Mouse (Mus musculus) heart, adult 2 months (tissue): Measurements from ENCODE around the gene Ehmt1. TPM values are rescaled to one million over a fixed set of nuclear protein-coding genes. Genes with fewer than 3 reads are reported as not detected.

Experiments
- DNase-seq, 2 experiments: peaks; one replicate each; pipeline ENCODE4 v3.0.0; 2021
- H3K27ac ChIP-seq: fragments of 200-600 bp; 2 replicates; pipeline ENCODE4 v1.8.1; 2022
- H3K27me3 ChIP-seq: fragments of 200-500 bp; 2 replicates; pipeline ENCODE4 v1.6.1; 2012; ENCODE audit warnings: mild to moderate bottlenecking, low read length, inconsistent platforms, mixed read lengths; ENCODE audit not compliant: control insufficient read depth, insufficient read depth
- H3K36me3 ChIP-seq: fragments of 200-500 bp; 2 replicates; pipeline ENCODE4 v1.6.1; 2012; ENCODE audit warnings: low read length, inconsistent platforms; ENCODE audit not compliant: control insufficient read depth, insufficient read depth
- H3K4me1 ChIP-seq: fragments of 200-500 bp; 2 replicates; pipeline ENCODE4 v1.6.1; 2011; ENCODE audit warnings: low read length; ENCODE audit not compliant: control insufficient read depth, insufficient read depth
- H3K4me3 ChIP-seq: fragments of 200-600 bp; 2 replicates; pipeline ENCODE4 v1.8.1; 2022
- H3K79me2 ChIP-seq: fragments of 200-500 bp; replicated peaks from 2 replicates; pipeline ENCODE4 v1.6.1; 2012; ENCODE audit warnings: mild to moderate bottlenecking, inconsistent platforms, low read length, moderate library complexity, mixed read lengths; ENCODE audit not compliant: control insufficient read depth, insufficient read depth
- H3K9ac ChIP-seq: fragments of 200-500 bp; 2 replicates; pipeline ENCODE4 v1.6.1; 2012; ENCODE audit warnings: low read depth, mild to moderate bottlenecking, control low read depth, inconsistent platforms, low read length, mixed read lengths
- CTCF ChIP-seq: fragments of 200-600 bp; IDR thresholded peaks from 2 replicates; pipeline ENCODE4 v1.8.1; 2022; ENCODE audit warnings: antibody characterized with exemption, mild to moderate bottlenecking, moderate library complexity
- EP300 ChIP-seq: fragments of 200-500 bp; IDR thresholded peaks from 2 replicates; pipeline ENCODE4 v1.6.1; 2011; ENCODE audit warnings: low read depth, low read length, control low read depth; ENCODE audit not compliant: insufficient read depth
- POLR2A ChIP-seq: fragments of 200-500 bp; IDR thresholded peaks from 2 replicates; pipeline ENCODE4 v1.6.1; 2011; ENCODE audit warnings: mild to moderate bottlenecking, low read depth, low read length, control low read depth; ENCODE audit not compliant: insufficient read depth
- WGBS: fragments of 180-500 bp; shearing (Covaris S2); methylation state at CpG from one replicate; pipeline ENCODE4 v1.1.7; 2018; 5-methylcytosine and 5-hydroxymethylcytosine counted together
- intact Hi-C: fragments of 180-260 bp; cut with DNase I; formaldehyde crosslinking; loops from one replicate; pipeline ENCODE4 v1.15.1; 2025
- polyA plus RNA-seq: library from polyadenylated mRNA; depleted of rRNA; stranded (reverse); fragments of >200 nt; gene quantifications from 2 replicates; pipeline ENCODE4 v1.2.3, GENCODE M21; 2012
- total RNA-seq, 2 experiments: library from RNA; stranded (reverse); gene quantifications; 2 replicates each; pipeline ENCODE4 v1.2.3; 2021

Gene Ehmt1
- total and polyA plus RNA-seq, 3 experiments, result 27.0 to 33.2 (median 29.8) TPM

- Histone ChIP-seq H3K27ac (no peak overlapping the region), H3K36me3 (peaks cover 14% of the 10 kb centered on the region), H3K9ac (no peak overlapping the region), H3K27me3 (no peaks in the 10 kb centered on the region), H3K79me2 (peaks cover 16% of the 10 kb centered on the region), H3K4me1 (peaks cover 16% of the 10 kb centered on the region), H3K4me3 (no peak overlapping the region)
- TF ChIP-seq POLR2A (no peak), CTCF (no peak)
- 81% methylated on average over 5 of the region's 5 CpGs for WGBS
- intact Hi-C loops, result no loop called here
- DNase-seq, result no peak
Observed at GRCm38 (mm10) chr2:24892318-24892717, 27.1 kb downstream of the Ehmt1 start.

- Histone ChIP-seq H3K36me3 (peaks cover 12% of the 10 kb centered on the region), H3K27me3 (no peaks in the 10 kb centered on the region), H3K27ac (peak overlapping the region; percentile 11; the same call in 1 of the 2 replicates), H3K79me2 (peaks cover 6% of the 10 kb centered on the region; the same call in 1 of the 2 replicates), H3K4me1 (peaks cover 15% of the 10 kb centered on the region), H3K9ac (no peak overlapping the region), H3K4me3 (no peak overlapping the region)
- 33% methylated on average over 6 of the region's 6 CpGs for WGBS
- intact Hi-C loops, result no loop called here
- no peak for DNase-seq
- TF ChIP-seq EP300 (no peak), CTCF (no peak), POLR2A (no peak)
Observed at GRCm38 (mm10) chr2:24890541-24891447, 28.6 kb downstream of the Ehmt1 start.

DNA sequence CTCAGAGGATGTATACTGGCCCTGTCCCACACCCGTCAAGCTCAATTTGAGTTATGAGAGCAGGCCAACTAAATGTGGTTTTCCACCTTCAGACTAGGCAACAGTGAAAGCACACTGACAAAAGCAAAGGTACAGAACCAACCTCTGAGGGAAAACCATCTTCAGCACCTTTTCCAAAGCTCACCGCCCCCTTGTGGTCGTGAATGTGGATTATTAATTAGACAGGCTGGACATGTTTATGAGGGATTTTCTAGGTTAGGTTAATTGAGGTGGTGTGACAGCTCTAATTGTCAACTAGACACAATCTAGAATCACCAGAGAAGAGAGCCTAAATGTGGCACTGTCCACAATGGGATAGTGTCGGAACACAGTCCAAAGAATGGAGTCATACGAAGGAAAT lies 30.5 kb downstream of the Ehmt1 start:
- 77% methylated on average over 5 of the region's 5 CpGs for WGBS
- DNase-seq, result no peak
- no peak overlapping the region for H3K4me3 ChIP-seq
- peaks cover 12% of the 10 kb centered on the region for H3K36me3 ChIP-seq
- peaks cover 15% of the 10 kb centered on the region for H3K4me1 ChIP-seq
- intact Hi-C loops, result no loop called here
- H3K79me2 ChIP-seq, result 0 out of 2 replicates have a peak, but pooled peaks cover 3% of the 10 kb centered on the region
- TF ChIP-seq POLR2A (no peak), CTCF (peak; percentile 54), EP300 (no peak)
- H3K9ac ChIP-seq, result no peak overlapping the region
- H3K27ac ChIP-seq, result no peak overlapping the region
- no peaks in the 10 kb centered on the region for H3K27me3 ChIP-seq

GRCm38 (mm10) chr2:24880686-24881085 lies 38.7 kb downstream of the Ehmt1 start:
- intact Hi-C loops, result no loop called here

DNA sequence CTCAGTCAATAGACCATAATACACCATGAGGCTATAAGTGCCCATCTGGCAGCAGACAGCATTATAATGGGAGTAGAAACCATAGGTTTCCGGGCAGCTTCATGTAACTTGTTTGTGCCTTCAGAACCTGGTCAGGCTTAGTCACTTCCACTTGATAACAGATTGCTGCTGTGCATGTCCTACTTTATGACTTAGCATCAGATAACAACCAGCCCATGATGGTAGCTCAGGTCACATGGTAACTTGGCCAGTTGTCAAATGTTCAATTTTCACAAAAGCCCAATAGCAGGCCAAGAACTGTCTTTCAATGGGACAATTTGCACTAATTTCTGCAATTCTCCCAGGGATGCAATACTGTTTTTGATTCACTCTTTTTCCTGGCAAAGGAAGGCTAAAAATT lies 48.5 kb downstream of the Ehmt1 start:
- H3K9ac ChIP-seq, result no peak overlapping the region
- no peak overlapping the region for H3K4me3 ChIP-seq
- intact Hi-C loops, result no loop called here
- no peak for TF ChIP-seq CTCF
- no peak for TF ChIP-seq POLR2A
- no peak for TF ChIP-seq EP300
- no peak overlapping the region for H3K27ac ChIP-seq
- no peaks in the 10 kb centered on the region for H3K4me1 ChIP-seq
- H3K79me2 ChIP-seq, result no peaks in the 10 kb centered on the region; the same call in 1 of the 2 replicates
- DNase-seq, result no peak
- peaks cover 2% of the 10 kb centered on the region for H3K36me3 ChIP-seq
- no peaks in the 10 kb centered on the region for H3K27me3 ChIP-seq
- WGBS, result 95% methylated on average over 1 of the region's 1 CpGs

More at GRCm38 (mm10) chr2:24880686-24881085, 38.7 kb downstream of the Ehmt1 start:
- no peak overlapping the region for H3K4me3 ChIP-seq
- 73% methylated on average over 2 of the region's 2 CpGs for WGBS
- no peaks in the 10 kb centered on the region for H3K27me3 ChIP-seq
- H3K79me2 ChIP-seq, result no peaks in the 10 kb centered on the region; the same call in 1 of the 2 replicates
- TF ChIP-seq CTCF, result no peak
- no peak for TF ChIP-seq EP300
- no peak for TF ChIP-seq POLR2A
- no peaks in the 10 kb centered on the region for H3K4me1 ChIP-seq
- H3K36me3 ChIP-seq, result no peaks in the 10 kb centered on the region
- DNase-seq, result no peak
- H3K27ac ChIP-seq, result no peak overlapping the region
- H3K9ac ChIP-seq, result no peak overlapping the region

DNA sequence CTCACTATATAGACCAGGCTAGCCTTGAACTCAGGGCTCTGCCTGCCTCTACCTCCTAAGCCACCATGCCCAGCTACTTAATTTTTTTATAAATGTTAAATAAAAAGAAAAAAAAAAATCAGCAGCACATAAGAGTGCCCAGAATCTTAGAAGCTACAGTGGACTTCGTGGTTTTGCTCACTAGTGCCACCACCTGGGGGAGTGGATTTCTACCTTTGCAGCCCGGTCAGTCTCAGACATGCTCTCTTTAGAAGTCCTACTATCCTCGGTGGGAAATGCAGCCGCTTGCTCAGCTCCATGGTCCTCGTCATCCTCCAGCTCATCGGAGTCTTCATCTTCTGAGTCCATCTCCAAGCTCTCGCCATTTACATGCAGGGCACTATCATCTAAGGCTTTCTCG lies 56.4 kb downstream of the Ehmt1 start:
- H3K27ac ChIP-seq, result no peak overlapping the region
- H3K79me2 ChIP-seq, result no peaks in the 10 kb centered on the region
- H3K4me3 ChIP-seq, result no peak overlapping the region
- intact Hi-C loops, result no loop called here
- TF ChIP-seq EP300, result no peak
- TF ChIP-seq CTCF, result peak; percentile 57
- no peak for TF ChIP-seq POLR2A
- WGBS, result 86% methylated on average over 8 of the region's 8 CpGs
- DNase-seq, result no peak
- no peaks in the 10 kb centered on the region for H3K27me3 ChIP-seq
- no peaks in the 10 kb centered on the region for H3K36me3 ChIP-seq
- no peaks in the 10 kb centered on the region for H3K4me1 ChIP-seq
- no peak overlapping the region for H3K9ac ChIP-seq
